Mouse (Mus musculus) hindbrain, embryonic 10.5 days (tissue): ENCODE results near the gene Trp53i13. TPM values are rescaled to one million over a fixed set of nuclear protein-coding genes. Genes with fewer than 3 reads are reported as not detected.
"Not testable (repeated sequence)": the region's sequence is repeated elsewhere in the genome, so short reads cannot be mapped to it uniquely, and the experiment has no call there.

Experiments used
- DNase-seq: peaks from one replicate; pipeline ENCODE4 v3.0.0-alpha.2; 2017; ENCODE audit warnings: low spot score
- H3K27ac ChIP-seq: fragments of 300-500 bp; sonication (generic); 2 replicates; pipeline ENCODE4 v1.5.1; 2016; ENCODE audit warnings: mild to moderate bottlenecking, moderate library complexity
- H3K27me3 ChIP-seq: fragments of 300-500 bp; sonication (generic); 2 replicates; pipeline ENCODE4 v1.6.1; 2016; ENCODE audit warnings: mild to moderate bottlenecking; ENCODE audit not compliant: poor library complexity, insufficient read depth, severe bottlenecking
- H3K36me3 ChIP-seq: fragments of 300-500 bp; sonication (generic); 2 replicates; pipeline ENCODE4 v1.6.1; 2016; ENCODE audit warnings: mild to moderate bottlenecking, moderate library complexity
- H3K4me1 ChIP-seq: fragments of 300-500 bp; sonication (generic); replicated peaks from 2 replicates; pipeline ENCODE4 v1.6.1; 2016; ENCODE audit warnings: mild to moderate bottlenecking
- H3K4me3 ChIP-seq: fragments of 300-500 bp; sonication (generic); 2 replicates; pipeline ENCODE4 v1.5.1; 2016; ENCODE audit warnings: mild to moderate bottlenecking, moderate library complexity
- H3K9me3 ChIP-seq: fragments of 300-500 bp; sonication (generic); 2 replicates; pipeline ENCODE4 v1.6.1; 2016; ENCODE audit warnings: mild to moderate bottlenecking, moderate library complexity
- WGBS: fragments of 180-500 bp; shearing (Covaris S2); methylation state at CpG from one replicate; pipeline ENCODE4 v1.1.7; 2016; 5-methylcytosine and 5-hydroxymethylcytosine counted together
- polyA plus RNA-seq: library from polyadenylated mRNA; unstranded; fragments of >200 nt; fragmentation: Nextera tagmentation; extraction: Ambion mirVana; gene quantifications from 2 replicates; pipeline ENCODE4 v1.2.1, GENCODE M21; 2016

Gene Trp53i13
- 32.4 and 41.6 TPM in 2 replicates for polyA plus RNA-seq

DNA sequence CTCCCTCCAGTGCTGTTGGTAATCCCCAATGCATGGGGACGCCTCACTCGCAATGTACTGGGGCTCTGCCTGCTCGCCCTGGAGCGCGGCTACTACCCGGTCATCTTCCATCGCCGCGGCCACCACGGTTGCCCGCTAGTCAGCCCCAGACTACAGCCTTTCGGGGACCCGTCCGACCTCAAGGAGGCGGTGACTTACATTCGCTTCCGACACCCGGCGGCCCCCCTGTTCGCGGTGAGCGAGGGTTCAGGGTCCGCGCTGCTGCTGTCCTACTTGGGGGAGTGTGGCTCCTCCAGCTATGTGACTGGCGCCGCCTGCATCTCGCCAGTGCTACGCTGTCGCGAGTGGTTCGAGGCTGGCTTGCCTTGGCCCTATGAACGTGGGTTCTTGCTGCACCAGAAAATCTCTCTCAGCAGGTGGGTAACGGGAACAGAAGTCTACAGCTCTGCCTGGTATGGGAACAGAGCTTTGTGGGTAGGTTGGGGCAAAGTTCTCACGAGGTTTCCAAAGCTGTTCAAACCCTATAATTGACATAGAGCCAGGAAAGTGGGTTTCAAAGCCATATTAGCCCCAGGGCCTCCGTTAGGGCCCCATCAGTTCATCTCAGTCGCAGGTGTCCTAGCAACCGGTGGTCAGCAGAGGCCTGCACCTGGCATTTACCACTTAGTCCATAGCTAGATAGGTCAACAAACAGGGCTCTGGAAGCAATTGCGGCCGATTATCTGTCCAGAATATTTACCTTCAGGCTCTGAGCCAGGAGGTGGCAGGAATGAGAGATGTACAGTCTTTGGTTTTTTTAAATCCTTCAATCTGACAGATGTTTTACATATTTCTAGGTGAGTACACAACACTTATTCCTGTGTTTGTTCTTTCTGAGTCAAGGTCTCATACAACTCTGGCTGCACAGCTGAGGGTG, at the start of gene Trp53i13:
Gene Trp53i13, minus strand, starts transcription at position 344 of the 916 bp plus-strand sequence.
- Histone ChIP-seq H3K36me3 (no peaks in the 10 kb centered on the region; the same call in 1 of the 2 replicates), H3K4me1 (peaks cover 84% of the 10 kb centered on the region), H3K27ac (peak within 1 kb of the TSS; percentile 86), H3K9me3 (no peaks in the 10 kb centered on the region), H3K27me3 (peaks cover 34% of the 10 kb centered on the region), H3K4me3 (peak within 1 kb of the TSS; percentile 64)
- DNase-seq, result no peak
- 7% methylated on average over 39 of the region's 39 CpGs for WGBS

GRCm38 (mm10) chr11:77545261-77545660, 29.5 kb upstream of the Trp53i13 start:
- Histone ChIP-seq H3K4me1 (no peaks in the 10 kb centered on the region), H3K27me3 (no peaks in the 10 kb centered on the region), H3K27ac (no peak overlapping the region), H3K36me3 (peaks cover 99% of the 10 kb centered on the region), H3K9me3 (no peaks in the 10 kb centered on the region), H3K4me3 (no peak overlapping the region)
- 96% methylated on average over 7 of the region's 7 CpGs for WGBS
- DNase-seq, result no peak

DNA sequence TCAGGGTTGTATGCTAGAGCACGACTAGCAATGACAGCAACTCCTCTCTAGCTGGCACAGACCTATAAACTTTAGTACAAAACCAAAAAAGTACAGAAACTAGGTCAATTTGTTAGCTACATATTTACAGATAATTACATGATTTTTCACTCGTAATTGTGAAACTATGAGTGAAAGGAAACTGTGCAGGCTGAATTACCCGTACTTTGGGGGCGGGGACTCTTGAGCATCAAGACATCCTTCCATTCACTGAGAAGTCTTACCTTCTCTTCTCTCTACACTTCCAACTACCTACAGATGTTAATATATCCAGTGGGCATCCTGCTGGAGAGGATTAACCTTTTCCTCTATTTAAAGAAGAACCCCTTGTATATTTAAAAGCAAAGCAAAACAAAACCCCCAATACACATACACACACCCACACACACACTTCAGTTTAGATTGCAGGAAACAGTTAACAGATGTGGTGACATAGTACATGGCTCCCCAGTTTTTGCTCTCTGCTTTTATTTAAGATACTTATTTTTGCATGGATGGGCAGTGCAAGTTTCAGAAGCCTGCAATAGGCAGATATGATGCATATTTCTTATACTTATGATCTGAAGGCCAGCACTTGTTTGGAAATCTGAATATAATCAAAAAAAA, 16.5 kb upstream of the Trp53i13 start:
- Histone ChIP-seq H3K4me1 (no peaks in the 10 kb centered on the region), H3K36me3 (peaks cover 53% of the 10 kb centered on the region), H3K27ac (no peak overlapping the region), H3K4me3 (no peak overlapping the region), H3K9me3 (no peaks in the 10 kb centered on the region), H3K27me3 (no peaks in the 10 kb centered on the region)
- DNase-seq, result no peak
- 91% methylated on average over 4 of the region's 4 CpGs for WGBS

GRCm38 (mm10) chr11:77530862-77531261, 15.1 kb upstream of the Trp53i13 start:
- Histone ChIP-seq H3K4me1 (no peaks in the 10 kb centered on the region), H3K27me3 (no peaks in the 10 kb centered on the region), H3K4me3 (no peak overlapping the region), H3K36me3 (peaks cover 39% of the 10 kb centered on the region), H3K9me3 (no peaks in the 10 kb centered on the region), H3K27ac (no peak overlapping the region)
- WGBS, result 91% methylated on average over 2 of the region's 2 CpGs
- no peak for DNase-seq

- Histone ChIP-seq H3K4me3 (no peak overlapping the region), H3K9me3 (no peaks in the 10 kb centered on the region), H3K27ac (no peak overlapping the region), H3K4me1 (no peaks in the 10 kb centered on the region), H3K27me3 (no peaks in the 10 kb centered on the region), H3K36me3 (peaks cover 29% of the 10 kb centered on the region)
- WGBS, result 93% methylated on average over 3 of the region's 3 CpGs
- DNase-seq, result no peak
Observed at GRCm38 (mm10) chr11:77529644-77530043, 13.9 kb upstream of the Trp53i13 start.

DNA sequence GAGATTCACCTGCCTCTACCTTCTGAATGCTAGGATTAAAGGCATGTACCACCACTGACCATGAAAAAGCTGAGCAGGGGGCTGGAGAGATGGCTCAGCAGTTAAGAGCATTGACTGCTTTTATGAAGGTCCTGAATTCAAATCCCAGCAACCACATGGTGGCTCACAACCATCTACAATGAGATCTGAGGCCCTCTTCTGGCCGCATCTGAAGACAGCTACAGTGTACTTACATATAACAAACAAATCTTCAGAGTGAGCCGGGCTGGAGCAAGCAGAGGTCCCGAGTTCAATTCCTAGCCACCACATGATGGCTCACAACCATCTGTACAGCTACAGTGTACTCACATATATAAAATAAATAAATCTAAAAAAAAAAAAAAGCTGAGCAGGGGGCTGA, 12.6 kb upstream of the Trp53i13 start:
- H3K36me3 ChIP-seq, result peaks cover 18% of the 10 kb centered on the region
- not testable (repeated sequence) for H3K27me3 ChIP-seq, H3K9me3 ChIP-seq, DNase-seq, H3K4me3 ChIP-seq, H3K4me1 ChIP-seq, H3K27ac ChIP-seq
- 86% methylated on average over 3 of the region's 3 CpGs for WGBS

DNA sequence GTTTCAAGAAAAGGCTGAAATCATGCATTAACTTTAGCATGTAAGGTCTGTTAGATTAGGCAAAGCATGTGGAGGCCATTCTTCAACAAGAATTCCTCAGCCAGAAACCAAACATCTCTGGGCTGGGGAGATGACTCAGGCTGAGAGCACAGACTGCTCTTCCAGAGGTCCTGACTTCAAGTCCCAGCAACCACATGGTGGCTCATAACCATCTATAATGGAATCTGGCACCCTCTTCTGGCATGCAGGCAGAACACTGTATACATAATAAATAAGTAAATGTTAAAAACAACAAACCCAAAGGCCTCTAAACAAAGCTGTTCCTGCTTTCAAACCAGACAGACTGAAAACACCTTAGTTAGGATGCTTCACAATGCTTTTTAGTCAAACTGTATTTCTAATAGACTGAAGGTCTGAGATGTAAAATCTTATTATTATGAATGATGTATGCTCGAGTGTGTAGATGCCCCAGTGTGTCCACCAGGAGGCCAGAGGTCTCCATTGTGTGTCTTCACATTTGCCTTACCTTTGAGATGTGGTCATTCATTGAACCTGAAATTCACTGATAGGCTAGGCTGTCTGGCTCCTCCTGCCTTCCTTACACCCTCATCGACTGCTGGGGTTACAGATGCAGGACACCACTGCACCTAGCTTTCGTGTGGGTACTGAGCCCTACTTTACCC, 10.2 kb upstream of the Trp53i13 start:
- Histone ChIP-seq H3K9me3 (no peaks in the 10 kb centered on the region), H3K36me3 (peaks cover 12% of the 10 kb centered on the region), H3K27me3 (no peaks in the 10 kb centered on the region), H3K27ac (no peak overlapping the region), H3K4me3 (no peak overlapping the region), H3K4me1 (no peaks in the 10 kb centered on the region)
- WGBS, result 79% methylated on average over 3 of the region's 3 CpGs
- DNase-seq, result no peak

DNA sequence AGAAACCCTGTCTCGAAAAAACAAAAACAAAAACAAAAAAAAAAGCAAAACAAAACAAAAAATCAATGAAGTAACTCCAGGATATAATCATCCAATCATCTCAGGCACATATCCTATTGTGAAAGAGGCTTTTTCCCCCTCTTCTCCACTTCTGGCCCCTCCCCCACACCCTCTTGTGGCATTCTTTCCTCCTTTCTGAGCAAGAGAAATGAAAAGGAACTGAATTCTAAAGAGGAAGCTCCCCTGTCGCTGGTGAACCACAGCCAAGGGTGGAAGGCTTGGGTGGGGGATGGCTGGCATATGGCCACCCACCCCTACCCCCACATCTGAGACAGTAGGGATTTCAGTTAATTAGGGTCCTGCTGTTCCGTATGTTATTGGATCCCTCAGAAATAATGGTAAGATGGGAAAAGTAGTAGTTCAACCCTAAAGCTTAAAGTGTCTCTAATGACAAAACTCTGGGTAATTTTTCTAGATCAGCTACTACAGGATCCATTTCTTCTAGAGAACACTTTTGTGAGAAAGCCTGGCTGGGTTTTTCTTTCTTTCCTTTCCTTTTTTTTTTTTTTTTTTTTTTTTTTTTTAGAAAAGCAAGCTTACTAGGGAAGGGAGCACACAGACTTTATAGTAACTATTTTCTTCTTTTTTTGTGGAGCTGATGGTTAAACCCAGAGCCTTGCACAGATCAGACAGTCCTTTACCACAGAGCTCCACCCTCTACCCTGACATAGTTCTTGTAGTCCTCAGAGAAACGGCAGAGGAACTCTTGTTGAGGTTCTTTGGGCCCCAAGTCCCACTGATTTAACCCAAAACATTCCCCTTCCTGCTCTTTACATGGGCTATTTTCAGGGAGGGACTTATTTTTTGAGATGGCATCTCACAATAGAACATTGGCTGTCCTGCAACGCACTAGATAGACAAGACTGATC, 5.1 kb upstream of the Trp53i13 start:
- DNase-seq, result no peak
- no peaks in the 10 kb centered on the region; the same call in 1 of the 2 replicates for H3K36me3 ChIP-seq
- peak overlapping the region; percentile 54 for H3K27ac ChIP-seq
- H3K4me3 ChIP-seq, result no peak overlapping the region
- peaks cover 18% of the 10 kb centered on the region for H3K27me3 ChIP-seq
- 50% methylated on average over 5 of the region's 5 CpGs for WGBS
- no peaks in the 10 kb centered on the region for H3K9me3 ChIP-seq
- H3K4me1 ChIP-seq, result peaks cover 46% of the 10 kb centered on the region

DNA sequence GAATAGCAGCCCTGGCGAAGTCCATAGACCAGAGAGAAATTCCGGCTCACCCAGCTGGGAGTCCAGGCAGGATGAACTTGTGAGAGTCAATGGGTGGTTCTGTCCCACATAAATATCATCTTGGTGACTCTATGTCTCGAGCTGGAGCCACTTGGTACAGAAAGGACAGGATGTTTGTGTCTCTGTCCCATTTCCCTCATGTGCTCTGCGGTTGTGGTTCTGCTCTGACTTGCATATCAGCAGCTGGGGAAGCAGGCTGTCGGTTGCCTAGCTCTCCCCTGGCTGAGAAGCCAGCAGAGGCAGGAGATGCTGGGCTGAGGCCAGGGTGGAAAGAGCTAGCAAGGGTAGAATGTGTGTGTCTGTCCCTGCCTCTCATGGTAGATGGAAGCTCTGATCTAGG, 3.3 kb upstream of the Trp53i13 start, which contains the start of gene Gm10392:
Gene Gm10392, minus strand, starts transcription at position 156 of the 400 bp plus-strand sequence.
- WGBS, result 76% methylated on average over 5 of the region's 5 CpGs
- no peak for DNase-seq
- Histone ChIP-seq H3K27ac (peak within 1 kb of the TSS; percentile 54; the same call in 1 of the 2 replicates), H3K4me3 (no peak within 1 kb of the TSS), H3K27me3 (peaks cover 32% of the 10 kb centered on the region), H3K36me3 (no peaks in the 10 kb centered on the region; the same call in 1 of the 2 replicates), H3K9me3 (no peaks in the 10 kb centered on the region), H3K4me1 (peaks cover 65% of the 10 kb centered on the region)

GRCm38 (mm10) chr11:77518051-77518798, 2.4 kb upstream of the Trp53i13 start:
- Histone ChIP-seq H3K36me3 (no peaks in the 10 kb centered on the region; the same call in 1 of the 2 replicates), H3K4me3 (no peak overlapping the region), H3K27me3 (peaks cover 34% of the 10 kb centered on the region), H3K27ac (peak overlapping the region; percentile 26; the same call in 1 of the 2 replicates), H3K9me3 (no peaks in the 10 kb centered on the region), H3K4me1 (peaks cover 73% of the 10 kb centered on the region)
- 82% methylated on average over 27 of the region's 27 CpGs for WGBS
- DNase-seq, result no peak
